Mouse (Mus musculus) ES-Bruce4 (cell line): ENCODE measurements around the gene Rbm26. TPM values are rescaled to one million over a fixed set of nuclear protein-coding genes. Genes with fewer than 3 reads are reported as not detected.
A peak's percentile ranks its signal among the peaks of the same experiment; 100 is the strongest.

ENCODE experiments used
- H3K27ac ChIP-seq: 2 replicates; pipeline ENCODE4 v1.5.1; 2012; ENCODE audit warnings: low read length, inconsistent platforms; ENCODE audit not compliant: insufficient read depth
- H3K27me3 ChIP-seq: 2 replicates; pipeline ENCODE4 v1.6.1; 2012; ENCODE audit warnings: mild to moderate bottlenecking, low read length, inconsistent platforms; ENCODE audit not compliant: control insufficient read depth, poor library complexity, insufficient read depth, severe bottlenecking
- H3K36me3 ChIP-seq: 2 replicates; pipeline ENCODE4 v1.6.1; 2012; ENCODE audit warnings: inconsistent platforms, mild to moderate bottlenecking, low read length, moderate library complexity; ENCODE audit not compliant: control insufficient read depth, poor library complexity, insufficient read depth, severe bottlenecking
- H3K4me1 ChIP-seq: one replicate; pipeline ENCODE4 v1.8.1; 2011; ENCODE audit warnings: low read length; ENCODE audit not compliant: control insufficient read depth, insufficient read depth
- H3K4me3 ChIP-seq: 2 replicates; pipeline ENCODE4 v1.5.1; 2011; ENCODE audit warnings: low read depth, mild to moderate bottlenecking, low read length
- H3K9ac ChIP-seq: 2 replicates; pipeline ENCODE4 v1.6.1; 2012; ENCODE audit warnings: low read depth, mild to moderate bottlenecking, inconsistent platforms; ENCODE audit not compliant: poor library complexity, severe bottlenecking
- H3K9me3 ChIP-seq: replicated peaks from 2 replicates; pipeline ENCODE4 v1.6.1; 2012; ENCODE audit warnings: mild to moderate bottlenecking, low read length, inconsistent platforms; ENCODE audit not compliant: control insufficient read depth, poor library complexity, insufficient read depth, severe bottlenecking
- CTCF ChIP-seq: IDR thresholded peaks from one replicate; pipeline ENCODE4 v1.8.1; 2011; ENCODE audit warnings: low read depth, low read length
- EP300 ChIP-seq: IDR thresholded peaks from 2 replicates; pipeline ENCODE4 v1.6.1; 2011; ENCODE audit warnings: low read depth, low read length; ENCODE audit not compliant: insufficient read depth
- POLR2A ChIP-seq: IDR thresholded peaks from one replicate; pipeline ENCODE4 v1.8.1; 2011; ENCODE audit warnings: low read length; ENCODE audit not compliant: insufficient read depth
- polyA plus RNA-seq: library from polyadenylated mRNA; stranded (reverse); fragments of >200 nt; gene quantifications from 2 replicates; pipeline ENCODE4 v1.2.4, GENCODE M21; 2011; ENCODE audit warnings: low read depth; ENCODE audit not compliant: missing spikeins, insufficient read depth, insufficient read length

Gene Rbm26
- polyA plus RNA-seq, 1 experiment, result 173 TPM

DNA sequence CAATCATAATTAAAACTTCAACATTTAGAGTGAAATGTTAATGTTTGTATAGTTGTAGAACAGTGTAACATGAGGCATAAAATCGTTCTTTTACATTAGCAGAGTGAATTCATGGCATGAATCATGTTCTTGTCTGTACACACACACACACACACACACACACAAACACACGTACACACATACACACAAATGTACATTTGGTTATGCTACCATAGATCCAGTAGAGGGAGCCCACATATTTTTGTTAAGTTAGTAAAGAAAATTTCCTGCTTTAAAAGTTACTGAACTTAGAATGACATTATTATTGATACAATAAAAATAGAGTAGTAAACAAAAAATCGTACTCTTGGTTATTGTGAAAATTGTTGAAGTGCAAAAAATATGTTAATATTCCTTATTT, 7.7 kb upstream of the Rbm26 start:
- H3K9me3 ChIP-seq, result no peaks in the 10 kb centered on the region
- no peak overlapping the region for H3K9ac ChIP-seq
- no peaks in the 10 kb centered on the region for H3K4me1 ChIP-seq
- H3K4me3 ChIP-seq, result no peak overlapping the region
- no peaks in the 10 kb centered on the region for H3K27me3 ChIP-seq
- TF ChIP-seq CTCF, result no peak
- TF ChIP-seq EP300, result no peak
- TF ChIP-seq POLR2A, result no peak
- H3K36me3 ChIP-seq, result no peaks in the 10 kb centered on the region
- no peak overlapping the region for H3K27ac ChIP-seq

DNA sequence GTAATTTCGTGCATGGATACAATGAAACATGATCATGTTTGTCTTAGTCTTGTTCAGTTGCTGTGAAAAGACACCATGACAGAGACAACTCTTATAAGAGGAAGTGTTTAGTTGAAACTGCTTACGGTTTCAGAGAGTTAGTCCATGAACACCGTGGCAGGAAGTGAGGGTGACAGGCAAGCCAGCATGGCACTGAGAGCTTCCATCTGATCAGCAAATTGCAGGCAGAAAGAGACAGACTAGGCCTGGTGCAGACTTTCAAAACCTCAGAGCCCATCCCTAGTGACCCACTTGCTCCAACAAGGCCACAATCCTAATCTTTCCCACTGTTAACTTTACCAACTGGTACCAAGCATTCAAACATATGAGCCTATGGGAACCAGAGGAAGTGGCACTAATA, 5.7 kb upstream of the Rbm26 start:
- Histone ChIP-seq H3K9ac (no peak overlapping the region), H3K27me3 (no peaks in the 10 kb centered on the region), H3K4me3 (no peak overlapping the region), H3K27ac (no peak overlapping the region), H3K9me3 (no peaks in the 10 kb centered on the region), H3K36me3 (no peaks in the 10 kb centered on the region), H3K4me1 (no peaks in the 10 kb centered on the region)
- no peak for TF ChIP-seq POLR2A
- TF ChIP-seq CTCF, result no peak
- no peak for TF ChIP-seq EP300

DNA sequence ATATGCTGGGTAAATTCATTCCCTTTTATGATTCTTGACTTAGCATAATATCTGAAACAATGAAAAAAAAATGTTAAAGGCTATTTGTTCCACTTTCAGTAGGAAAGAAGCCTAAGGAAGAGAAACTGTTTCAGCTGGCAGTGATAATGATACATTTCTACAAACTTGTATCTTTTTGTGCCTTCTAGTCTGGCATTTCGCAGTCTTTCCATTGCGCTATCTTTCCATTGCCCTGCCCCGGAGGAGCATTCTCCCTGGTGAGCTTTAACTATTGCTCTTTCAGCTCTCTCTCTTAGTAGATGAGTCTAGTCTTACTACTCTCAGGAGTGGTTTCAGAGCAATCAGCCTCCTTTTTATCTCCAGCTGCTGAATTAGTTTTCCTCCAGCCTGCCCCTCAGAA, 2.6 kb upstream of the Rbm26 start:
- Histone ChIP-seq H3K9ac (no peak overlapping the region), H3K4me1 (no peaks in the 10 kb centered on the region), H3K9me3 (no peaks in the 10 kb centered on the region), H3K4me3 (no peak overlapping the region), H3K27ac (no peak overlapping the region), H3K27me3 (no peaks in the 10 kb centered on the region), H3K36me3 (no peaks in the 10 kb centered on the region)
- no peak for TF ChIP-seq POLR2A
- no peak for TF ChIP-seq CTCF
- TF ChIP-seq EP300, result no peak

DNA sequence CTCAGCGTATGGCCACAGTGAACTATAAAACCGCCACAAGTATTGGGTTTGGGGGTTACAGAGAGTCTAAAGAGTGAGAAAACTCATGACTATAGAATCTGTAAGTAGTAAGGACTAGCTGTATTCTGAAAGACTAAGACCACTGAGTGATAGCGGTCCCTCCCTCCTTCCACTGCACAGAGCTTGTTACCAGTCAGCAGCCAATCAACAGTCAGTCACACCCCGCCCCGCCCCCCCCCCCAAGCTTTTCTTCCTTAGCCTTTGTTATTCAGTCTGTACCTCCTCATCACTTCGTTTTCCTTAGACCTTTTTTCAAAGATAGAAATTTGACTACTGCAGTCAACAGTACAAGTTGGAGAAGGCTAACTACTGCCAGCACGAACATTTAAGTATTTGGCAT, 1.9 kb upstream of the Rbm26 start:
- Histone ChIP-seq H3K9me3 (no peaks in the 10 kb centered on the region), H3K36me3 (no peaks in the 10 kb centered on the region), H3K27me3 (no peaks in the 10 kb centered on the region), H3K27ac (peak overlapping the region; percentile 80), H3K4me1 (no peaks in the 10 kb centered on the region), H3K9ac (peak overlapping the region; percentile 3; the same call in 1 of the 2 replicates), H3K4me3 (no peak overlapping the region)
- TF ChIP-seq CTCF (no peak), POLR2A (no peak), EP300 (no peak)

DNA sequence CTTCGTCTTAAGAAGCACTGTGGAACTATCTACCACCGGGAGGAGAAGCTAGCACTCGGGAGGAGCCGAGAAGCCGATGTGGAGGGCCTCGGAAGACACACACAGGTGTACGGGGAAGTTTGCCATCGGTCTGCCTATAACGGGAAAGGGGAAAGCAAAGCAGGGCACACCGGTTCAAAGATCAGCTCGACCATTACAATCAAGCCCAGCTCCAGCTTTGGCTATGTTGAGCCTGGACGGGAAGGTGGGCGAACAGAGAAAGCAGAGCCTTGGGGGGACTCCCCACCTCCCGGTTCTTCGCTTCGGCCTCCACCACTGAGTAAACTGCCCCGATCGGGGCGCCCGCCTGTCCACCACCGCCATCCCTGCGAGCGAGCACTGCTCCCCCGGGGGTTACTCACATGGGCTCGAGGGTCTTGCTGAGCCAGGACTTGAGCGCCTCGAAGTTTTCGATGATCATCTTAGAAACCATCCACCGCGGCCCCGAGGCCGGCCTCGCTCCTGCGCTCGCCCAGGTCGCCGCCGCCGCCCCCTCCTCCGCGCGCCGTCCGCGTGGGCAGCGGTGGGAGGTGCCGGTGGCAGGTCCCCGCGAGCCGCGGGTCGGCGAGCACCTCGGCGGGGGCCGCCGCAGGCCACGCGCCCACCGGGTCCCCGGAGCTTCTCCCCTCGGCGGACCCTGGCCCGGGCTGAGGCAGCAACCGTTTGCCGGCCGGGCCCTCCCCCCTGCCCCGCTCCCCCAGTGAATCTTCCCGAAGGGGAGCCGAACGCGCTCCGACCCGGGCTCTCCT, 552 bp downstream of the Rbm26 start:
- Histone ChIP-seq H3K4me3 (peak overlapping the region; percentile 89), H3K27ac (no peak overlapping the region)

DNA sequence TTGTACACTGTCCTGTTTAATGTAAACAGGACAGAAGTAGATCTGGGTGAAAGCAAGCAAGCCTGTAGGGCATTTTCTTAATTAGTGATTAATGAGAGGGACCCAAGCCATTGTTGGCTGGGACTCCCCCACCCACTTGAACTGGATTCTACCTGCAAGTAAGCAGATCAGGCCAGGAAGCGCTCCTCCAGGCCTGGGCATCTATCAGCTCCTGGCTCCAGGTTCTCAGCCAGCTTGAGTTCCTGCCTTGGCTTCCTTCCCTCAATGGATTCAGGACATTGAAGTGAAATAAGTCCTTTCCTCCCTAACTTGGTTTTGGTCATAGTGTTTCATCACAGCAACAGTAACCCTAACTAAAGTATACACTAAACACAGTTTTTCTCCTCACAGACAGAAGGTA, 9.9 kb downstream of the Rbm26 start:
- no peak overlapping the region for H3K27ac ChIP-seq
- H3K4me3 ChIP-seq, result no peak overlapping the region
- TF ChIP-seq EP300 (no peak), POLR2A (no peak), CTCF (no peak)
- H3K9me3 ChIP-seq, result no peaks in the 10 kb centered on the region
- no peak overlapping the region for H3K9ac ChIP-seq
- peaks cover 3% of the 10 kb centered on the region; the same call in 1 of the 2 replicates for H3K36me3 ChIP-seq
- H3K4me1 ChIP-seq, result peaks cover 2% of the 10 kb centered on the region
- no peaks in the 10 kb centered on the region for H3K27me3 ChIP-seq

More for the DNA sequence above, 552 bp downstream of the Rbm26 start:
- Histone ChIP-seq H3K9ac (peak overlapping the region; percentile 95), H3K36me3 (peaks cover 3% of the 10 kb centered on the region; the same call in 1 of the 2 replicates), H3K4me1 (no peaks in the 10 kb centered on the region), H3K9me3 (no peaks in the 10 kb centered on the region), H3K27me3 (no peaks in the 10 kb centered on the region)
- TF ChIP-seq CTCF (no peak), POLR2A (no peak), EP300 (no peak)
